Mouse (Mus musculus) lung, adult 2 months (tissue): ENCODE results near the gene Cadm1. TPM values are rescaled to one million over a fixed set of nuclear protein-coding genes. Genes with fewer than 3 reads are reported as not detected.
A peak's percentile ranks its signal among the peaks of the same experiment; 100 is the strongest.

ENCODE experiments used
- DNase-seq: peaks from one replicate; pipeline ENCODE4 v3.0.0; 2022
- H3K4me1 ChIP-seq: fragments of 200-500 bp; 2 replicates; pipeline ENCODE4 v1.6.1; 2011; ENCODE audit warnings: low read length; ENCODE audit not compliant: control insufficient read depth, insufficient read depth
- H3K4me3 ChIP-seq: fragments of 200-500 bp; replicated peaks from 2 replicates; pipeline ENCODE3; 2011; ENCODE audit warnings: low read depth, mild to moderate bottlenecking, control low read depth, low read length; ENCODE audit errors: extremely low read depth
- CTCF ChIP-seq: fragments of 200-500 bp; IDR thresholded peaks from 2 replicates; pipeline ENCODE4 v1.5.1; 2011; ENCODE audit warnings: mild to moderate bottlenecking, low read length, control low read depth; ENCODE audit not compliant: insufficient read depth
- POLR2A ChIP-seq: fragments of 200-500 bp; IDR thresholded peaks from 2 replicates; pipeline ENCODE4 v1.6.1; 2011; ENCODE audit warnings: low read depth, mild to moderate bottlenecking, control low read depth, low read length, borderline replicate concordance; ENCODE audit errors: extremely low read depth
- WGBS: fragments of 180-500 bp; shearing (Covaris S2); methylation state at CpG from one replicate; pipeline ENCODE4 v1.1.7; 2018; 5-methylcytosine and 5-hydroxymethylcytosine counted together
- polyA plus RNA-seq: library from polyadenylated mRNA; depleted of rRNA; stranded (reverse); fragments of >200 nt; gene quantifications from 2 replicates; pipeline ENCODE4 v1.2.3, GENCODE M21; 2012

The Cadm1 gene
- polyA plus RNA-seq, 1 experiment: 101 TPM

GRCm38 (mm10) chr9:47716883-47717282, 186.9 kb downstream of the Cadm1 start:
- WGBS: 79% methylated on average over 16 of the region's 16 CpGs
- no peak for DNase-seq
- H3K4me1 ChIP-seq: 0 out of 2 replicates have a peak, but pooled peaks cover 4% of the 10 kb centered on the region
- no peak overlapping the region for H3K4me3 ChIP-seq
- no peak for TF ChIP-seq CTCF
- TF ChIP-seq POLR2A: no peak

GRCm38 (mm10) chr9:47727611-47728010, 197.6 kb downstream of the Cadm1 start:
- H3K4me3 ChIP-seq: no peak overlapping the region
- 78% methylated on average over 3 of the region's 3 CpGs for WGBS
- no peak for DNase-seq
- no peak for TF ChIP-seq POLR2A
- no peak for TF ChIP-seq CTCF
- no peaks in the 10 kb centered on the region for H3K4me1 ChIP-seq

- Histone ChIP-seq H3K4me3 (no peak overlapping the region), H3K4me1 (no peaks in the 10 kb centered on the region)
- 64% methylated on average over 5 of the region's 5 CpGs for WGBS
- no peak for TF ChIP-seq POLR2A
- no peak for TF ChIP-seq CTCF
- DNase-seq: no peak
Observed at GRCm38 (mm10) chr9:47728852-47729251, 198.9 kb downstream of the Cadm1 start.

DNA sequence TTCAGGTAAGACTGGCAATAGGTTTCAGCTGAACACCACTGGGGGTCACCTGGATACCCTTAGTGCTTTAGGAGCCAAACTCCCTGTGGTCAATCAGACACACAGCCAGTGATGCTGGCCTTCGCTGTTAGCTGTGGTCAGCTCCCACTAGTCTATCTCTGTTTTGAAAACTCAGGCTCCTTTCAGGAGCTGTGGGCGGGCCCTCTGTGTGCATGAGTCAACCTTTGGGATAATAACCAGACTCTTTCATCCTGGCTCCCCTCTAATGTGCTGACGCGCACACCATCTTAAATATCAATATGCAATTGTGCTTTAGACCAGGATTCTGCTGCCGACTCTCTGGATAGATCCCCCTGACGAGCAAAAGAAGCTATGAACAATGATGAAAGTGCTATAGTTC, 200.3 kb downstream of the Cadm1 start:
- no peak overlapping the region for H3K4me3 ChIP-seq
- H3K4me1 ChIP-seq: no peaks in the 10 kb centered on the region
- no peak for DNase-seq
- WGBS: 91% methylated on average over 6 of the region's 6 CpGs
- no peak for TF ChIP-seq POLR2A
- no peak for TF ChIP-seq CTCF

- WGBS: 66% methylated on average over 13 of the region's 13 CpGs
- DNase-seq: peak; percentile 11
- no peak overlapping the region for H3K4me3 ChIP-seq
- no peaks in the 10 kb centered on the region for H3K4me1 ChIP-seq
- no peak for TF ChIP-seq CTCF
- no peak for TF ChIP-seq POLR2A
Observed at GRCm38 (mm10) chr9:47733780-47734451, 203.9 kb downstream of the Cadm1 start.

DNA sequence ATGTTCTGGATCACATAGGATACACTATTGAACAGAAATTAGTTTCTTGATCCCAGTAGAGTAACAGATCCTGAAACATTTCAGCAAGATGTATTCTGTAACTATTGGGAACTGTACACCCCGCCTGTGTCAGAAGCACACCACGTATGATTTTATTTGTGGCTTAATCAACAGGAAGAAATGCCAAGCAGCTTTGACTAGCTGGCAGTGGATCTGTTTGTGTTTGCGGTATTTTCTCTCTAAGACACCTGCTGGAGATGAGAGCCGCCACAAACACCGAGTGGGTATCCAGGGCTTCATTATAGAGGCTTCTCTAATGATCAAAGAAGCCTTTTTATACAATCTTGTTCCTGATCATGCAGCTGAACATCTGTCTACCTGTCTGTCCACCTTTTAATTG, 204.9 kb downstream of the Cadm1 start:
- no peak for DNase-seq
- 86% methylated on average over 5 of the region's 5 CpGs for WGBS
- H3K4me3 ChIP-seq: no peak overlapping the region
- peaks cover 3% of the 10 kb centered on the region; the same call in 1 of the 2 replicates for H3K4me1 ChIP-seq
- TF ChIP-seq CTCF: no peak
- TF ChIP-seq POLR2A: no peak

- peaks cover 3% of the 10 kb centered on the region; the same call in 1 of the 2 replicates for H3K4me1 ChIP-seq
- WGBS: 60% methylated on average over 4 of the region's 4 CpGs
- no peak for DNase-seq
- H3K4me3 ChIP-seq: no peak overlapping the region
- TF ChIP-seq CTCF (no peak), POLR2A (no peak)
Observed at GRCm38 (mm10) chr9:47738799-47739198, 208.8 kb downstream of the Cadm1 start.

DNA sequence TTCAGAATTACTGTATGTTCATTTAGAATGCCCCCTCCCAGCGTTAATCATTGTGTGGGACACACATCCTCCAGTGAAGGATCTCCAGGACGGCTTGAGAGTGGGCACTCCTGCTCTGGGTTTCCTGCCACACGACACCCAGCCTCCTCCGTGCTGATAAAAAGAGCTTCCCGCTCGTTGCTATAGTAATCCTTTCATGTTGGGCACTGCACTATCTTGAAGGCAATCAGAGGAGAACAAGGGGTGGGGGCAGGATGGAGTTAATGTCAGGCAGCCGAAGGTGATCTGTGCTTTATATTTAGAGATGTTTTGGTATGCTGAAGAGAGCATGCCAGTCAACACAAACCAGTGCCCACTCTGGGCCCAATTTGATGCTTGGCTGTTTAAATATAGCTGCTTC, 209.3 kb downstream of the Cadm1 start:
- DNase-seq: no peak
- WGBS: 26% methylated on average over 7 of the region's 7 CpGs
- TF ChIP-seq CTCF (no peak), POLR2A (no peak)
- Histone ChIP-seq H3K4me3 (no peak overlapping the region), H3K4me1 (peaks cover 3% of the 10 kb centered on the region; the same call in 1 of the 2 replicates)

GRCm38 (mm10) chr9:47741751-47742150, 211.8 kb downstream of the Cadm1 start:
- no peak for TF ChIP-seq CTCF
- no peak for TF ChIP-seq POLR2A
- 91% methylated on average over 3 of the region's 3 CpGs for WGBS
- peaks cover 3% of the 10 kb centered on the region; the same call in 1 of the 2 replicates for H3K4me1 ChIP-seq

GRCm38 (mm10) chr9:47744916-47745315, 214.9 kb downstream of the Cadm1 start:
- TF ChIP-seq CTCF (no peak), POLR2A (no peak)
- no peak overlapping the region for H3K4me3 ChIP-seq
- WGBS: 73% methylated on average over 3 of the region's 3 CpGs
- H3K4me1 ChIP-seq: no peaks in the 10 kb centered on the region
- no peak for DNase-seq

More at GRCm38 (mm10) chr9:47741751-47742150, 211.8 kb downstream of the Cadm1 start:
- H3K4me3 ChIP-seq: no peak overlapping the region
- no peak for DNase-seq

GRCm38 (mm10) chr9:47745716-47746115, 215.7 kb downstream of the Cadm1 start:
- H3K4me1 ChIP-seq: no peaks in the 10 kb centered on the region
- no peak for DNase-seq
- no peak overlapping the region for H3K4me3 ChIP-seq
- 70% methylated on average over 7 of the region's 7 CpGs for WGBS
- TF ChIP-seq CTCF: no peak
- TF ChIP-seq POLR2A: no peak

- 74% methylated on average over 5 of the region's 5 CpGs for WGBS
- no peak for TF ChIP-seq CTCF
- no peak for TF ChIP-seq POLR2A
- no peak overlapping the region for H3K4me3 ChIP-seq
Observed at GRCm38 (mm10) chr9:47749160-47749559, 219.2 kb downstream of the Cadm1 start.

More at GRCm38 (mm10) chr9:47749160-47749559, 219.2 kb downstream of the Cadm1 start:
- no peaks in the 10 kb centered on the region for H3K4me1 ChIP-seq
- DNase-seq: no peak
